Mouse (Mus musculus): ENCODE results near the gene Rgl2.
A peak's percentile ranks its signal among the peaks of the same experiment; 100 is the strongest.

Gene Rgl2

GRCm38 (mm10) chr17:33909077-33909868 lies 20.1 kb upstream of the Rgl2 start, which contains the start of gene Daxx:
Daxx (plus strand) TSS chr17:33909414.
- peak; percentile 98 to 99 for DNase-seq

- no peak for DNase-seq
These were observed 19.5 kb upstream of the Rgl2 start for GRCm38 (mm10) chr17:33909869-33910250.

- peak; percentile 42 to 53 for DNase-seq
These were observed 18.8 kb upstream of the Rgl2 start for GRCm38 (mm10) chr17:33910346-33911051.

GRCm38 (mm10) chr17:33911052-33911812 lies 18.1 kb upstream of the Rgl2 start:
- DNase-seq: no peak

- DNase-seq: no peak
These were observed 17.4 kb upstream of the Rgl2 start for GRCm38 (mm10) chr17:33911813-33912414.

- DNase-seq: no peak
These were observed 16.1 kb upstream of the Rgl2 start for GRCm38 (mm10) chr17:33913264-33913663.

GRCm38 (mm10) chr17:33913905-33914304 lies 15.4 kb upstream of the Rgl2 start:
- no peak for DNase-seq

GRCm38 (mm10) chr17:33914969-33915391 lies 14.4 kb upstream of the Rgl2 start:
- DNase-seq: no peak

- peak; percentile 89 to 91 for DNase-seq
These were observed 13.6 kb upstream of the Rgl2 start, which contains the start of the genes Tapbp and Zbtb22 for GRCm38 (mm10) chr17:33915671-33916250. Tapbp (plus strand) TSS chr17:33915899. Zbtb22 (plus strand) TSS chr17:33915904.

GRCm38 (mm10) chr17:33916294-33916693 lies 13.0 kb upstream of the Rgl2 start:
- DNase-seq: no peak

- DNase-seq: no peak
These were observed 12.3 kb upstream of the Rgl2 start for GRCm38 (mm10) chr17:33916847-33917655.

- no peak for DNase-seq
These were observed 11.6 kb upstream of the Rgl2 start for GRCm38 (mm10) chr17:33917656-33918292.

GRCm38 (mm10) chr17:33918293-33919203 lies 10.8 kb upstream of the Rgl2 start:
- peak in 1 of 2 experiments; percentile 29 for DNase-seq

GRCm38 (mm10) chr17:33919351-33920281 lies 9.7 kb upstream of the Rgl2 start:
- DNase-seq: peak; percentile 89 to 93

- peak; percentile 90 to 91 for DNase-seq
These were observed 8.9 kb upstream of the Rgl2 start for GRCm38 (mm10) chr17:33920282-33921097.

- DNase-seq: no peak
These were observed 8.0 kb upstream of the Rgl2 start for GRCm38 (mm10) chr17:33921361-33921760.

- DNase-seq: peak; percentile 83 to 84
These were observed 4.6 kb upstream of the Rgl2 start for GRCm38 (mm10) chr17:33924577-33925283.

Measured in B cell, adult 2 months (primary cell).